Mouse (Mus musculus): ENCODE results near the gene Prkacb.

DNA sequence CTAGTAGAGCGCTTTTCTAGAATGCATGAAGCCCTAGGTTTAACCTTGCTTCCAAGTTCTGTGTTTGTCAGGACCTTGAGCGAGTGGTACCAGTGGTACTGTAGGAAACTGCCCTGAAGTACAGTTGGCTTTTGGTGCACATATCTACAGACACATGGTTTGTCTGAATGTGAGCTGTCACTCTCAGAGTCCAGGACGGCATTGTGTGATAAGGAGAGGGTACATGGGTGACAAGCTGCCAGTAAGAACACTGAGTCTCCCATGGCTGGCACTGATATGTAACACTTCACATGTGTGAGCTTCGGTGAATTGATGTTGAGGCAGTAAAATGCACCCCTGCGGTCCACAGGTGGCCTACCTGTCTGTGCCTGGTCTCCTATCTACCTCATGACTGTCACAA, 71.6 kb downstream of the Prkacb start:
- TF ChIP-seq CTCF (IDR thresholded peaks at IDR 0.05; ENCODE audit: control insufficient read depth, insufficient read depth, insufficient read length) (no peak), CEBPB (IDR thresholded peaks at IDR 0.05; ENCODE audit: low read depth) (no peak), USF1 (IDR thresholded peaks at IDR 0.05; ENCODE audit: low read depth) (no peak), MYOG (IDR thresholded peaks at IDR 0.05; ENCODE audit: control insufficient read depth, extremely low read depth, insufficient read length) (no peak), MAX (IDR thresholded peaks at IDR 0.05) (no peak), MYOD1 (IDR thresholded peaks at IDR 0.05; ENCODE audit: control insufficient read depth, insufficient read length, low read depth) (no peak)

All from C2C12 (cell line).